Mouse (Mus musculus) spleen, adult 2 months (tissue): ENCODE data around the gene Gm42878. TPM values are rescaled to one million over a fixed set of nuclear protein-coding genes. Genes with fewer than 3 reads are reported as not detected.

Experiments used
- DNase-seq, 2 experiments: peaks; one replicate each; pipeline versions ENCODE4 v3.0.0 to v3.0.0-alpha.2; 2012 to 2021; ENCODE audit warnings: low spot score in 2 of 2, low read depth in 1 of 2
- H3K27ac ChIP-seq: fragments of 200-500 bp; 2 replicates; pipeline ENCODE4 v1.5.1; 2012; ENCODE audit warnings: low read length, inconsistent platforms; ENCODE audit not compliant: insufficient read depth
- H3K27me3 ChIP-seq: fragments of 200-500 bp; 2 replicates; pipeline ENCODE4 v1.6.1; 2012; ENCODE audit warnings: mild to moderate bottlenecking, moderate library complexity, low read length, inconsistent platforms; ENCODE audit not compliant: control insufficient read depth, insufficient read depth
- H3K36me3 ChIP-seq: fragments of 200-500 bp; 2 replicates; pipeline ENCODE4 v1.6.1; 2012; ENCODE audit warnings: mild to moderate bottlenecking, low read length, inconsistent platforms; ENCODE audit not compliant: control insufficient read depth, insufficient read depth
- H3K4me1 ChIP-seq: fragments of 200-500 bp; 2 replicates; pipeline ENCODE4 v1.6.1; 2011; ENCODE audit warnings: inconsistent platforms; ENCODE audit not compliant: control insufficient read depth, insufficient read depth, insufficient read length
- H3K4me3 ChIP-seq: fragments of 200-500 bp; 2 replicates; pipeline ENCODE4 v1.5.1; 2011; ENCODE audit warnings: mild to moderate bottlenecking, inconsistent platforms; ENCODE audit not compliant: insufficient read depth, insufficient read length; ENCODE audit errors: extremely low read depth
- CTCF ChIP-seq: fragments of 200-500 bp; IDR thresholded peaks from 2 replicates; pipeline ENCODE4 v1.5.1; 2011; ENCODE audit warnings: mild to moderate bottlenecking, inconsistent platforms; ENCODE audit not compliant: insufficient read depth, insufficient read length, insufficient replicate concordance; ENCODE audit errors: extremely low read depth
- POLR2A ChIP-seq: fragments of 200-500 bp; IDR thresholded peaks from 2 replicates; pipeline ENCODE4 v1.6.1; 2011; ENCODE audit warnings: low read depth, low read length, inconsistent platforms
- WGBS: fragments of 180-500 bp; shearing (Covaris S2); methylation state at CpG from one replicate; pipeline ENCODE4 v1.1.7; 2018; 5-methylcytosine and 5-hydroxymethylcytosine counted together
- polyA plus RNA-seq: library from polyadenylated mRNA; depleted of rRNA; stranded (reverse); fragments of >200 nt; gene quantifications from 2 replicates; pipeline ENCODE4 v1.2.3, GENCODE M21; 2012

The Gm42878 gene
- polyA plus RNA-seq, 1 experiment = not detected

DNA sequence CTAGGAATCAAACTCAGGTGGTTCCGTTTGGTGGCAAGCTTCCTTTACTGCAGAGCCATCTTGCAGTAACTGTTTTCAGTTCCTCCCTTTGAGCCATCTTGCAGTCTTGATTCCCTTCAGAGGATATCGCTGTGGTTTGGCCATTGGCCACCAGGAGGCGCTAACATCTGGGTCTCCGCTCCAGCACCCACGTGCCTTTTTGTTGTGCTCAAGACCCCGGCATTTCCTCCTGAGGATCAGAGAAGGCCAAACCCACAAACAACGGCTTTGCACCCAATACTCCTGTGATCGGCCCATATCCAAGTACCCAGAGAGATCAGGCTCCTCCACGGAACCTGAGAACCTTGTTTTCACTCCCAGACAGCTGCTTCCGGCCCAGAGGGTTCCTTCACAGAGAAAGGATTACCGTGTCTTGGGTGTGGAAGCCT lies 19.2 kb upstream of the Gm42878 start:
- H3K36me3 ChIP-seq = peaks cover 3% of the 10 kb centered on the region
- DNase-seq = peak; percentile 80 to 88
- H3K27ac ChIP-seq = 0 out of 2 replicates have a peak overlapping the region, but pooled peaks have one; percentile 9
- TF ChIP-seq POLR2A = no peak
- peak; percentile 93 for TF ChIP-seq CTCF
- no peaks in the 10 kb centered on the region for H3K27me3 ChIP-seq
- no peaks in the 10 kb centered on the region; the same call in 1 of the 2 replicates for H3K4me1 ChIP-seq
- H3K4me3 ChIP-seq = peak overlapping the region; percentile 43; the same call in 1 of the 2 replicates
- 2% methylated on average over 11 of the region's 11 CpGs for WGBS

DNA sequence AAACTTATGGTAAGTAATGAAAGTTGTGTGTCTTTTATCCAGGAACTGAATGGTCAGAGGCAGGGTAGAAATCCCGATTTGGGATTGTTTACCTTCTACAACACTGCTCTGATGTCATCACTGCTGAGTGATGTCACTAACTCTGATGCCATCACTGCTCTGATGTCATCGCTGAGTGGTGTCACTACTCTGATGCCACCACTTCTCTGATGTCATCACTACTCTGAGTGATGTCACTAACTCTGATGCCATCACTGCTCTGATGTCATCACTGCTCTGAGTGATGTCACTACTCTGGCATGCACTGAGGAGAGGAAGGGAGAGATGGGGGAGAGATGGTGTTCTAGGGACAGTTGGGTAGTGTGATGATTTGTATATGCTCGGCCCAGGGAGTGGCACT lies 17.2 kb upstream of the Gm42878 start:
- H3K4me3 ChIP-seq = no peak overlapping the region
- no peaks in the 10 kb centered on the region; the same call in 1 of the 2 replicates for H3K4me1 ChIP-seq
- no peaks in the 10 kb centered on the region for H3K36me3 ChIP-seq
- H3K27ac ChIP-seq = no peak overlapping the region
- WGBS = 89% methylated on average over 3 of the region's 3 CpGs
- H3K27me3 ChIP-seq = no peaks in the 10 kb centered on the region
- no peak for TF ChIP-seq CTCF
- DNase-seq = no peak

DNA sequence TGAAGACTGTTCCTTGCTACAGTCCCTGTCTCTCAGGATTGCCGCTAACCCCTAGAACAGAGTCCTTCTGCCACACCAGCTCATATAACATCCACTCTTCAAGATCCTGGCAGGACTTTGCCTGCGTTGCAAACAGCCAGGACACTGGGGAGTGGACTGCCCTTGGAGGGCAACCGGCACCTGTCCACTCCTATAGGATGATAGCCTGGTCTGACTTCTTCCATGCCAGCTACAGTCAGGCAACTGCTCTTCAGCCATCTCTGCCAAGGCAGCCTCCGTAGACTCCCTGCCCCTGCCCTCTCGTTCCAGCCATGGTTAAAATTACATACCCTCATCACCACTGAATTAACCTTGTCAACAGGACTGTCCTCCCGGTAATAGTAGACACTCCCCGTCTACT lies 3.9 kb upstream of the Gm42878 start:
- no peak for DNase-seq
- H3K4me1 ChIP-seq = peaks cover 2% of the 10 kb centered on the region; the same call in 1 of the 2 replicates
- 91% methylated on average over 7 of the region's 7 CpGs for WGBS

DNA sequence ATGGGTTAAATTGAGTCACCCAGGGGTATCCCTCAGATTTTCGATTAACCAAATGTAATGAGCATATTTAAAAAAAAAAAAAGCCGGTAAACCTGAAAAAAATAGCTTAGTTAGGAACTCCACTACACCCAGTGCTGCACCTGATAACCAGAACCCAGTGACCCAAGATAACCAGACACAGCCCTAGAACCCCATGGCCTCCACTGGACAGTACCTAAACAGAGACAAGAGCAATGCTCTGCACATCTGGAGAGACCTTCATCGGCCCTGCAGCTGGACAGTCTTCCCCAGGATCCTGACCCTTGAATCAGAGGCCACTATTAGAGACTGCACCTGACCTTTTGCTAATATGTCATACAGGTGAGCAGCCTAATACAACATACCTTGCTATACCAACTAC lies 1.8 kb upstream of the Gm42878 start:
- 80% methylated on average over 3 of the region's 3 CpGs for WGBS
- Histone ChIP-seq H3K4me1 (peaks cover 2% of the 10 kb centered on the region; the same call in 1 of the 2 replicates), H3K27ac (no peak overlapping the region), H3K27me3 (no peaks in the 10 kb centered on the region), H3K4me3 (no peak overlapping the region), H3K36me3 (no peaks in the 10 kb centered on the region)
- DNase-seq = no peak
- TF ChIP-seq CTCF (no peak), POLR2A (no peak)

More for the DNA sequence above, 3.9 kb upstream of the Gm42878 start:
- TF ChIP-seq POLR2A (no peak), CTCF (no peak)
- H3K27me3 ChIP-seq = no peaks in the 10 kb centered on the region
- H3K4me3 ChIP-seq = no peak overlapping the region
- H3K27ac ChIP-seq = no peak overlapping the region
- H3K36me3 ChIP-seq = no peaks in the 10 kb centered on the region

DNA sequence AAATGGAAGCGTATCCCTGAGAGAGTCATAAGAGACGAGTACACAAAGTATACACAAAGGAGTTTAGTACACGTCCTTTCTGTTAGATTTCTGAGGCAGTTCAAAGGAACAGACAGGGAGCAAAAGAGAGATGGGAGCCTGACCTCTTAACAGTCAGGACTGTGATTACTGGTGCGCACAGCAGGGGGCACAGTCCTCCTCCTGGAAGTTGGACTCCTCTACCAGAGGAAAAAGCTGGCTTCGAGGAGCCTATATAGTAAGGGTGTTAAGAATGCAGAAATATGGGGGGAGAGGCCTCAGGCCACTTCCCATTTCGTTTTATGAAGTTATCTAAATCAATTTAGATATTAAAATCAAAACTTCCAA lies 1.2 kb upstream of the Gm42878 start:
- TF ChIP-seq CTCF (peak; percentile 53; the same call in 1 of the 2 replicates), POLR2A (no peak)
- Histone ChIP-seq H3K4me3 (peak overlapping the region; percentile 81; the same call in 1 of the 2 replicates), H3K4me1 (peaks cover 2% of the 10 kb centered on the region; the same call in 1 of the 2 replicates), H3K27ac (no peak overlapping the region), H3K36me3 (no peaks in the 10 kb centered on the region), H3K27me3 (no peaks in the 10 kb centered on the region)
- WGBS = 8% methylated on average over 6 of the region's 6 CpGs
- peak in 1 of 2 experiments; percentile 41 for DNase-seq

DNA sequence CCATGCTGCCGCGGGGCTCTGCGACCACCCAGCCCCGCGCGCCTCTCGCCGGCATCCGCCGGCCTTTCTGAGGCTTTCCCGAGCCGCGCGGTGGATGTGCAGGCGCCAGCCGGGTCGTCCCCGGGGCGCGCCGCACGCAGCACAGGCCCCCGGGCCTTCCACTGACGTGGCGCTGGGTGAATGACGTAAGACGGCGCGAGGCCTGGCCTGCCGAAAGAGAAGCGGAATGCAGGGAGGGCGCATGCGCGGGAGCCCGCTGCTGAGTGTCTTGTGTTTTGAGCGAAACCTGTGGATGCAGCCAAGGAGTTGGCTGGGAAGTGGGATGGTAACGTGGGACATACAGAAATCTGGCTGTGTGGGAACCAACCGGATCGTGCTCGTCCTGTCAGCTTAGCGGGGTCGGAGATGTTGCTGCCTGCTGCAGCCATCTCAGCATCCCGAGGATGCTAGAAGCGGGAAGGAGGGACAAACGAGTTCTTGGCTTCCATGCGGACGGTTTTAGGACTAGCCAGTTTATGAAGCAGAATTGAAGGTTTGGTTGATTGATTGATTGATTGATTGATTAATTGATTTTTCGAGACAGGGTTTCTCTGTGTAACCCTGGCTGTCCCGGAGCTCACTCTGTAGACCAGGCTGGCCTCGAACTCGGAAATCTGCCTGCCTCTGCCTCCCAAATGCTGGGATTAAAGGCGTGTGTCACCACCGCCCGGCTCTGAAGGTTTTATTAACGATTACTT lies 679 bp upstream of the Gm42878 start, which contains the start of gene Mapkapk5:
Gene Mapkapk5, minus strand, starts transcription at position 113 of the 737 bp plus-strand sequence.
- Histone ChIP-seq H3K27me3 (no peaks in the 10 kb centered on the region), H3K4me3 (peak within 1 kb of the TSS; percentile 81), H3K4me1 (peaks cover 2% of the 10 kb centered on the region; the same call in 1 of the 2 replicates), H3K27ac (peak within 1 kb of the TSS; percentile 91), H3K36me3 (no peaks in the 10 kb centered on the region)
- WGBS = under 1% methylated on average over 55 of the region's 55 CpGs
- TF ChIP-seq CTCF (no peak), POLR2A (peak; percentile 22; the same call in 1 of the 2 replicates)
- peak; percentile 86 to 89 for DNase-seq

DNA sequence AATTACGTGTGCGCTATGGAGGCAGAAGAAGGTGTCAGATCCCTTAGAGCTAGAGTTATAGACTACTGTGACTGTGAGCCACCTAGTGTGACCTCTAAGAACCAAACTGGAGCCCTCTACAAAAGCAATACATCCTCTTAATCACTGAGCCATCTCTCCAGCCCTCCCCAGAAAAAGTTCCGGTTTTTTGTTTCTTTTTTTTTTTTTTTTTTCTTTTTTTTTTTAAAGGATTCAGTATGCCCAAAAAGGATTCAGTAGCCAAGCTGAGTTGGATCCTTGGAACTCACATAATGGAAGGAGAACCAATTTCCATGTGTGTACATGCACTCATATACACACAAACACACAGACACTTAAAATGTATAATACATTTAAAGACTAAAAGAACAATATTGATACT lies 1.9 kb downstream of the Gm42878 start:
- no peaks in the 10 kb centered on the region for H3K27me3 ChIP-seq
- 0 out of 2 replicates have a peak, but pooled peaks cover 3% of the 10 kb centered on the region for H3K36me3 ChIP-seq
- peaks cover 2% of the 10 kb centered on the region; the same call in 1 of the 2 replicates for H3K4me1 ChIP-seq
- H3K27ac ChIP-seq = no peak overlapping the region
- no peak for TF ChIP-seq POLR2A
- TF ChIP-seq CTCF = no peak
- 88% methylated on average over 3 of the region's 3 CpGs for WGBS
- no peak for DNase-seq
- H3K4me3 ChIP-seq = no peak overlapping the region
